Mouse (Mus musculus) liver, embryonic 15.5 days (tissue): ENCODE data around the gene Ppp4r3b. TPM values are rescaled to one million over a fixed set of nuclear protein-coding genes. Genes with fewer than 3 reads are reported as not detected.
A peak's percentile ranks its signal among the peaks of the same experiment; 100 is the strongest.

Experiments used
- ATAC-seq: fragments of 200-750 bp; cut with Nextera tagmentation; 2 replicates; pipeline ENCODE4 v1.8.0; 2017; ENCODE audit warnings: moderate number of reproducible peaks, mild to moderate bottlenecking, moderate library complexity; ENCODE audit not compliant: insufficient read depth
- H3K27ac ChIP-seq: fragments of 300-500 bp; sonication (generic); replicated peaks from 2 replicates; pipeline ENCODE4 v1.5.1; 2015; ENCODE audit warnings: mild to moderate bottlenecking, inconsistent platforms
- H3K27me3 ChIP-seq: fragments of 300-500 bp; sonication (generic); 2 replicates; pipeline ENCODE4 v1.6.1; 2015; ENCODE audit warnings: mild to moderate bottlenecking, inconsistent platforms
- H3K36me3 ChIP-seq: fragments of 300-500 bp; sonication (generic); replicated peaks from 2 replicates; pipeline ENCODE4 v1.6.1; 2015; ENCODE audit warnings: moderate library complexity, mild to moderate bottlenecking, inconsistent platforms
- H3K4me1 ChIP-seq: fragments of 300-500 bp; sonication (generic); replicated peaks from 2 replicates; pipeline ENCODE4 v1.6.1; 2015; ENCODE audit warnings: inconsistent platforms
- H3K4me2 ChIP-seq: fragments of 300-500 bp; sonication (generic); 2 replicates; pipeline ENCODE4 v1.6.1; 2015; ENCODE audit warnings: moderate library complexity, mild to moderate bottlenecking, inconsistent platforms
- H3K4me3 ChIP-seq: fragments of 300-500 bp; sonication (generic); replicated peaks from 2 replicates; pipeline ENCODE4 v1.5.1; 2015; ENCODE audit warnings: mild to moderate bottlenecking, inconsistent platforms
- H3K9ac ChIP-seq: fragments of 300-500 bp; sonication (generic); 2 replicates; pipeline ENCODE4 v1.6.1; 2015; ENCODE audit warnings: moderate library complexity, mild to moderate bottlenecking, inconsistent platforms
- H3K9me3 ChIP-seq: fragments of 300-500 bp; sonication (generic); replicated peaks from 2 replicates; pipeline ENCODE4 v1.6.1; 2016; ENCODE audit warnings: inconsistent platforms
- WGBS: fragments of 180-500 bp; shearing (Covaris S2); methylation state at CpG from one replicate; pipeline ENCODE4 v1.1.7; 2015; ENCODE audit warnings: mixed read lengths; ENCODE audit not compliant: insufficient replicate concordance; 5-methylcytosine and 5-hydroxymethylcytosine counted together
- polyA plus RNA-seq: library from polyadenylated mRNA; unstranded; fragments of >200 nt; fragmentation: Nextera tagmentation; extraction: Ambion mirVana; gene quantifications from 2 replicates; pipeline ENCODE4 v1.2.1, GENCODE M21; 2015

Ppp4r3b gene
- polyA plus RNA-seq, 1 experiment from 2014 or later, result 42.7 TPM

DNA sequence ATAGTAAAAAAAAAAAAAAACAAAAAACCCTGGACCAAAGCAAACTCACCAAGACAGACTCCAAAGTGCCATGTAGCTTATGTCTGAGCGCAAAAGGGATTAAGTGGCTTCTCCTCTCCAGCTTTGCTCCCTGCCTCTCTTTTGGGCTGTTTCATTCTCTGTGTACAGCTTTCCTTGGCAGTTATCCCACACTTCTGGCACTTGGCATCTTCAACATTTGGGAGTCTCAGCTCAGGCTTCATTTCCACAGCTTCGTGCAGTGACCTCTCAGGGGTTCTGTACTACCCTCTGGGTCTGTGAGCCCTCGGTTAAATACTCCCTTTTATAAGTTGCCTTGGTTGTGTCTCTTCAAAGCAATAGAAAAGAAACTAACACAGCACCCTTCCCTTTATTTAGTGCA is 8.0 kb downstream of the Ppp4r3b start:
- Histone ChIP-seq H3K9ac (no peak overlapping the region), H3K4me2 (no peak overlapping the region), H3K27ac (no peak overlapping the region), H3K36me3 (peaks cover 51% of the 10 kb centered on the region), H3K9me3 (no peaks in the 10 kb centered on the region), H3K4me1 (0 out of 2 replicates have a peak, but pooled peaks cover 2% of the 10 kb centered on the region), H3K4me3 (no peak overlapping the region), H3K27me3 (no peaks in the 10 kb centered on the region)
- 82% methylated on average over 3 of the region's 3 CpGs for WGBS
- ATAC-seq, result no peak

DNA sequence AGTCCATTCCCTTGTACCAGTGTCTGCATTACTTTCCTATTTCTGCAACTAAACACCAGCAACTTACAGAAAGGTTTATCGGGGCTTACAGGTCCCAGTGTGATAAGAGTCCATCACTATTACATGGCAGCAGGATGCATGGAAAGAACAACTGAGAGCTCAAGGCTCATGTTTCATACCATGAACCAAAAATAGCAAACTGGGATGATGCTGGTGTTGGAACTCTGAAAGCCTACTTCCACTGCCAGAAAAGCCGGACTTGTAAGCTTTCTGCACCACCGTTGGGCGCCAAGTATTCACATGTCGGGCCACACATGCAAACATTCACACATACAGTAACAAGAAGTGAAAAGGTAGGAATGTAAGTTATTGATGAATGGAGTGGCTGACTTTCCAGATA is 9.1 kb downstream of the Ppp4r3b start:
- 89% methylated on average over 5 of the region's 5 CpGs for WGBS
- H3K9me3 ChIP-seq, result no peaks in the 10 kb centered on the region

DNA sequence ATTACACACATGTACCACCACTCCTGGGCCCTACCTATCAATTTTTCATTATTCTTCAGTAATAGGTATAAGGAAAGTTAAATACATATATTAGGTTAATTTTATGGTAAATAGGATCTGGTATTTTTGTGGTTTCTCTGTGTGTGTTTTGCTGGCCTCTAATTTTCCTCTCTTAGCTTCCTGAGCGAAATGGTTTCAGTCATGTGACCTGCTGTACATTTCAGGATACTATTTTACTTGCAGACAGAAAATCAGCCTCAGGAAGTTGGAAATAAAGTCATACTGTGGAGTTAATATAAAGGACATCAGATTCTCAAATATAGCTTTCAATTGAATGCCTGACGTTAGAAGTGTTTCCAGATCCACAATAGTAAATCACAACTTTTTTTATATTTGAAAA is 16.3 kb downstream of the Ppp4r3b start:
- H3K27me3 ChIP-seq, result no peaks in the 10 kb centered on the region
- no peak overlapping the region for H3K4me2 ChIP-seq

More for the DNA sequence above, 9.1 kb downstream of the Ppp4r3b start:
- Histone ChIP-seq H3K27me3 (no peaks in the 10 kb centered on the region), H3K36me3 (peaks cover 62% of the 10 kb centered on the region), H3K4me2 (no peak overlapping the region), H3K9ac (no peak overlapping the region), H3K27ac (no peak overlapping the region), H3K4me1 (no peaks in the 10 kb centered on the region), H3K4me3 (no peak overlapping the region)
- ATAC-seq, result no peak

DNA sequence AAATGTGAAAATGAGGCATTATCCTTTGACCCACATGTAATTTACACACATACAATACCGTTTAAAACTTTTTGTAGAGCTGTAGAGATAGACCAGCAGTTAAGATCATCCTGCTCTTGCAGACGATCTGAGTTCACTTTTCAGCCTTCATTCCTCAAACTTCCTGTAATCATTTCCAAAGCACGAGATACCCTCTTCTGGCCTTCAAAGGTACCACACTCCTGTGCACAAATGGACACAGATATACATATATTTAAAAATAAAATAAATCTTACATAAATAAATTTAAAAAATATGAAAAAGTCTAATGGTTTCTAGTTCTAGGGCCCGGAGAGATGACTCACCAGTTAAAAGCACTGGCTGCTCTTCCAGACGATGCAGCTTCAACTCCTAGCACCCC is 31.0 kb downstream of the Ppp4r3b start:
- Histone ChIP-seq H3K9me3 (no peaks in the 10 kb centered on the region), H3K4me1 (no peaks in the 10 kb centered on the region), H3K4me2 (no peak overlapping the region), H3K4me3 (no peak overlapping the region), H3K36me3 (peaks cover 58% of the 10 kb centered on the region), H3K27ac (no peak overlapping the region), H3K9ac (no peak overlapping the region), H3K27me3 (no peaks in the 10 kb centered on the region)
- WGBS, result 72% methylated on average over 5 of the region's 5 CpGs
- no peak for ATAC-seq

More for the DNA sequence above, 16.3 kb downstream of the Ppp4r3b start:
- 76% methylated on average over 2 of the region's 2 CpGs for WGBS
- H3K27ac ChIP-seq, result no peak overlapping the region
- H3K4me1 ChIP-seq, result no peaks in the 10 kb centered on the region
- H3K4me3 ChIP-seq, result no peak overlapping the region
- no peak overlapping the region for H3K9ac ChIP-seq
- no peak for ATAC-seq
- H3K36me3 ChIP-seq, result peaks cover 66% of the 10 kb centered on the region
- no peaks in the 10 kb centered on the region for H3K9me3 ChIP-seq

GRCm38 (mm10) chr11:29209774-29210173 is 37.1 kb downstream of the Ppp4r3b start:
- Histone ChIP-seq H3K4me2 (no peak overlapping the region), H3K36me3 (peaks cover 53% of the 10 kb centered on the region)
- WGBS, result 83% methylated on average over 2 of the region's 2 CpGs

GRCm38 (mm10) chr11:29216196-29216595 is 43.5 kb downstream of the Ppp4r3b start:
- peak; percentile 68; the same call in 1 of the 2 replicates for ATAC-seq
- Histone ChIP-seq H3K36me3 (peaks cover 70% of the 10 kb centered on the region), H3K4me3 (no peak overlapping the region), H3K27me3 (no peaks in the 10 kb centered on the region), H3K9ac (no peak overlapping the region), H3K4me2 (no peak overlapping the region), H3K4me1 (peaks cover 7% of the 10 kb centered on the region), H3K27ac (no peak overlapping the region), H3K9me3 (no peaks in the 10 kb centered on the region)
- WGBS, result 36% methylated on average over 2 of the region's 2 CpGs

More at GRCm38 (mm10) chr11:29209774-29210173, 37.1 kb downstream of the Ppp4r3b start:
- H3K9me3 ChIP-seq, result no peaks in the 10 kb centered on the region
- ATAC-seq, result no peak
- no peaks in the 10 kb centered on the region for H3K4me1 ChIP-seq
- H3K27ac ChIP-seq, result no peak overlapping the region
- no peaks in the 10 kb centered on the region for H3K27me3 ChIP-seq
- no peak overlapping the region for H3K9ac ChIP-seq
- no peak overlapping the region for H3K4me3 ChIP-seq

DNA sequence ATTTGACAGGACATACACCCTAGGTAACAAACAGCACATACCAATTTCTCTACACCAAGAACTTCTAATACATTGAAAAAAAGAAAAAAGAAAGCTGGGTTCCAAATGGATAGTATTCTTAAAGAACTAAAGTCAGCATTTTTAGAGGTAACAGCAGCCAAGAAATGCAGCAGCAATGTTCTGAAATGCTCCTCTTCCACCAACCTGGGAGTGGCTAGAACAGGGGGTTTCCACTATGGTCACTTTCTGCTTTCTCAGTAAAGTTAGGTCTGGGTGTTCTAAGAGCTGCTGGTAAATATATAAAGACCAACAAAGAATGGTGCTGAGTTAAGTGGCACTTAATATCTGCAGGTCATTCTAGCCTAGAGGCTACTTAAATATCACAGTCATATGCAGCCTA is 46.4 kb downstream of the Ppp4r3b start:
- Histone ChIP-seq H3K36me3 (peaks cover 74% of the 10 kb centered on the region), H3K27ac (no peak overlapping the region), H3K4me1 (peaks cover 7% of the 10 kb centered on the region), H3K4me3 (no peak overlapping the region), H3K4me2 (no peak overlapping the region), H3K9ac (no peak overlapping the region), H3K9me3 (no peaks in the 10 kb centered on the region), H3K27me3 (no peaks in the 10 kb centered on the region)
- no peak for ATAC-seq

GRCm38 (mm10) chr11:29222310-29222709 is 49.6 kb downstream of the Ppp4r3b start:
- H3K4me1 ChIP-seq, result no peaks in the 10 kb centered on the region
- no peak overlapping the region for H3K4me2 ChIP-seq
- H3K27me3 ChIP-seq, result no peaks in the 10 kb centered on the region
- no peak overlapping the region for H3K4me3 ChIP-seq
- ATAC-seq, result no peak
- peaks cover 63% of the 10 kb centered on the region for H3K36me3 ChIP-seq
- H3K27ac ChIP-seq, result no peak overlapping the region
- WGBS, result 36% methylated on average over 5 of the region's 5 CpGs
- no peak overlapping the region for H3K9ac ChIP-seq
- H3K9me3 ChIP-seq, result no peaks in the 10 kb centered on the region

GRCm38 (mm10) chr11:29224754-29225153 is 52.1 kb downstream of the Ppp4r3b start:
- Histone ChIP-seq H3K4me2 (no peak overlapping the region), H3K4me1 (no peaks in the 10 kb centered on the region), H3K9me3 (no peaks in the 10 kb centered on the region), H3K4me3 (no peak overlapping the region), H3K27me3 (no peaks in the 10 kb centered on the region), H3K27ac (no peak overlapping the region), H3K9ac (no peak overlapping the region), H3K36me3 (peaks cover 71% of the 10 kb centered on the region)
- no peak for ATAC-seq
- WGBS, result 82% methylated on average over 2 of the region's 2 CpGs

GRCm38 (mm10) chr11:29228957-29229356 is 56.3 kb downstream of the Ppp4r3b start:
- Histone ChIP-seq H3K36me3 (peaks cover 50% of the 10 kb centered on the region), H3K27me3 (no peaks in the 10 kb centered on the region), H3K27ac (no peak overlapping the region), H3K4me1 (no peaks in the 10 kb centered on the region), H3K9ac (no peak overlapping the region), H3K9me3 (no peaks in the 10 kb centered on the region), H3K4me2 (no peak overlapping the region), H3K4me3 (no peak overlapping the region)
- ATAC-seq, result peak; percentile 34; the same call in 1 of the 2 replicates
- 82% methylated on average over 2 of the region's 2 CpGs for WGBS

- Histone ChIP-seq H3K27ac (no peak overlapping the region), H3K9ac (no peak overlapping the region), H3K9me3 (no peaks in the 10 kb centered on the region), H3K36me3 (peaks cover 24% of the 10 kb centered on the region), H3K27me3 (no peaks in the 10 kb centered on the region), H3K4me2 (no peak overlapping the region), H3K4me3 (no peak overlapping the region), H3K4me1 (no peaks in the 10 kb centered on the region)
- ATAC-seq, result no peak
- 76% methylated on average over 1 of the region's 1 CpGs for WGBS
Observed at GRCm38 (mm10) chr11:29233569-29233968, 60.9 kb downstream of the Ppp4r3b start.

- H3K4me3 ChIP-seq, result no peak overlapping the region
- H3K27me3 ChIP-seq, result no peaks in the 10 kb centered on the region
- H3K9ac ChIP-seq, result no peak overlapping the region
- H3K36me3 ChIP-seq, result peaks cover 11% of the 10 kb centered on the region; the same call in 1 of the 2 replicates
- ATAC-seq, result no peak
- no peak overlapping the region for H3K27ac ChIP-seq
- H3K4me1 ChIP-seq, result no peaks in the 10 kb centered on the region
- no peak overlapping the region for H3K4me2 ChIP-seq
- no peaks in the 10 kb centered on the region for H3K9me3 ChIP-seq
Observed at GRCm38 (mm10) chr11:29237364-29237763, 64.7 kb downstream of the Ppp4r3b start.
